Mouse (Mus musculus): ENCODE results near the gene Pms2.

The Pms2 gene

GRCm38 (mm10) chr5:143932831-143933230 lies 23.1 kb downstream of the Pms2 start, which contains the start of gene Rsph10b:
TSS of gene Rsph10b (plus strand) at chr5:143933035.
- no peak for DNase-seq (ENCODE audit: low spot score in 2 of 2)

- no peak for DNase-seq (ENCODE audit: low spot score in 2 of 2)
Measured at GRCm38 (mm10) chr5:143933414-143933813, 23.6 kb downstream of the Pms2 start.

- no peak for DNase-seq (ENCODE audit: low spot score in 2 of 2)
Measured at GRCm38 (mm10) chr5:143933875-143934274, 24.1 kb downstream of the Pms2 start.

- no peak for DNase-seq (ENCODE audit: low spot score in 2 of 2)
Measured at GRCm38 (mm10) chr5:143936156-143936555, 26.4 kb downstream of the Pms2 start.

- DNase-seq (ENCODE audit: low spot score in 2 of 2) = no peak
Measured at GRCm38 (mm10) chr5:143941588-143941987, 31.8 kb downstream of the Pms2 start.

- no peak for DNase-seq (ENCODE audit: low spot score in 2 of 2)
Measured at GRCm38 (mm10) chr5:143943231-143944125, 33.7 kb downstream of the Pms2 start.

- DNase-seq (ENCODE audit: low spot score in 2 of 2) = no peak
Measured at GRCm38 (mm10) chr5:143948361-143948760, 38.6 kb downstream of the Pms2 start.

GRCm38 (mm10) chr5:143950016-143950415 lies 40.3 kb downstream of the Pms2 start:
- DNase-seq (ENCODE audit: low spot score in 2 of 2) = no peak

GRCm38 (mm10) chr5:143957101-143957500 lies 47.3 kb downstream of the Pms2 start:
- DNase-seq (ENCODE audit: low spot score in 2 of 2) = no peak

GRCm38 (mm10) chr5:143959551-143959950 lies 49.8 kb downstream of the Pms2 start:
- DNase-seq (ENCODE audit: low spot score in 2 of 2) = no peak

GRCm38 (mm10) chr5:143961176-143961575 lies 51.4 kb downstream of the Pms2 start:
- no peak for DNase-seq (ENCODE audit: low spot score in 2 of 2)

GRCm38 (mm10) chr5:143965586-143966345 lies 56.0 kb downstream of the Pms2 start:
- no peak for DNase-seq (ENCODE audit: low spot score in 2 of 2)

- no peak for DNase-seq (ENCODE audit: low spot score in 2 of 2)
Measured at GRCm38 (mm10) chr5:143966671-143967070, 56.9 kb downstream of the Pms2 start.

- DNase-seq (ENCODE audit: low spot score in 2 of 2) = no peak
Measured at GRCm38 (mm10) chr5:143972628-143973027, 62.9 kb downstream of the Pms2 start.

GRCm38 (mm10) chr5:143974931-143975630 lies 65.3 kb downstream of the Pms2 start:
- DNase-seq (ENCODE audit: low spot score in 2 of 2) = peak; percentile 9 to 47

GRCm38 (mm10) chr5:143975631-143975933 lies 65.8 kb downstream of the Pms2 start:
- no peak for DNase-seq (ENCODE audit: low spot score in 2 of 2)

GRCm38 (mm10) chr5:143976232-143976631 lies 66.5 kb downstream of the Pms2 start:
- DNase-seq (ENCODE audit: low spot score in 2 of 2) = no peak

GRCm38 (mm10) chr5:143976726-143977431 lies 67.1 kb downstream of the Pms2 start:
- DNase-seq (ENCODE audit: low spot score in 2 of 2) = no peak

GRCm38 (mm10) chr5:143980858-143981257 lies 71.1 kb downstream of the Pms2 start:
- no peak for DNase-seq (ENCODE audit: low spot score in 2 of 2)

- DNase-seq (ENCODE audit: low spot score in 2 of 2) = no peak
Measured at GRCm38 (mm10) chr5:143982361-143982760, 72.6 kb downstream of the Pms2 start.
